Mouse (Mus musculus) kidney, embryonic 14.5 days (tissue): ENCODE results near the gene 1700123O20Rik. TPM values are rescaled to one million over a fixed set of nuclear protein-coding genes. Genes with fewer than 3 reads are reported as not detected.

Experiments
- ATAC-seq: fragments of 200-750 bp; cut with Nextera tagmentation; 2 replicates; pipeline ENCODE4 v1.8.0; 2017; ENCODE audit warnings: moderate number of reproducible peaks, mild to moderate bottlenecking, moderate TSS enrichment, moderate library complexity; ENCODE audit not compliant: low FRiP score, low TSS enrichment
- H3K27ac ChIP-seq: fragments of 300-500 bp; sonication (generic); 2 replicates; pipeline ENCODE4 v1.5.1; 2014; ENCODE audit warnings: low read depth, mild to moderate bottlenecking, low read length, moderate library complexity, mixed read lengths
- H3K27me3 ChIP-seq: fragments of 300-500 bp; sonication (generic); 2 replicates; pipeline ENCODE4 v1.6.1; 2014; ENCODE audit warnings: mild to moderate bottlenecking, low read length; ENCODE audit not compliant: control insufficient read depth, insufficient read depth
- H3K36me3 ChIP-seq: fragments of 300-500 bp; sonication (generic); 2 replicates; pipeline ENCODE4 v1.6.1; 2014; ENCODE audit warnings: low read length, mixed read lengths; ENCODE audit not compliant: control insufficient read depth, insufficient read depth
- H3K4me1 ChIP-seq: fragments of 300-500 bp; sonication (generic); 2 replicates; pipeline ENCODE4 v1.6.1; 2014; ENCODE audit warnings: low read length, mixed read lengths; ENCODE audit not compliant: control insufficient read depth, insufficient read depth
- H3K4me2 ChIP-seq: fragments of 300-500 bp; sonication (generic); replicated peaks from 2 replicates; pipeline ENCODE4 v1.6.1; 2014; ENCODE audit warnings: low read depth, mild to moderate bottlenecking, low read length
- H3K4me3 ChIP-seq: fragments of 300-500 bp; sonication (generic); 2 replicates; pipeline ENCODE4 v1.5.1; 2014; ENCODE audit warnings: mild to moderate bottlenecking, low read length
- H3K9ac ChIP-seq: fragments of 300-500 bp; sonication (generic); 2 replicates; pipeline ENCODE4 v1.6.1; 2014; ENCODE audit warnings: low read depth, mild to moderate bottlenecking, low read length, moderate library complexity
- H3K9me3 ChIP-seq: fragments of 300-500 bp; sonication (generic); 2 replicates; pipeline ENCODE4 v1.6.1; 2016; ENCODE audit warnings: low read length; ENCODE audit not compliant: control insufficient read depth
- WGBS: fragments of 180-500 bp; shearing (Covaris S2); extraction: QIAGEN DNeasy Blood & Tissue Kit; methylation state at CpG from one replicate; pipeline ENCODE4 v1.1.7; 2014; 5-methylcytosine and 5-hydroxymethylcytosine counted together
- polyA plus RNA-seq: library from polyadenylated mRNA; unstranded; fragments of >200 nt; fragmentation: Nextera tagmentation; extraction: Ambion mirVana; gene quantifications from 2 replicates; pipeline ENCODE4 v1.2.1, GENCODE M21; 2014

1700123O20Rik gene
- polyA plus RNA-seq, 1 experiment from 2014 or later: 89.8 TPM

GRCm38 (mm10) chr14:54687251-54687650 is 1.2 kb downstream of the 1700123O20Rik start:
- no peaks in the 10 kb centered on the region for H3K27me3 ChIP-seq
- peaks cover 30% of the 10 kb centered on the region for H3K36me3 ChIP-seq
- H3K4me3 ChIP-seq: peak overlapping the region; percentile 93
- H3K9me3 ChIP-seq: no peaks in the 10 kb centered on the region
- WGBS: 4% methylated on average over 8 of the region's 8 CpGs
- peaks cover 23% of the 10 kb centered on the region; the same call in 1 of the 2 replicates for H3K4me1 ChIP-seq
- ATAC-seq: no peak
- H3K4me2 ChIP-seq: peak overlapping the region; percentile 65
- H3K27ac ChIP-seq: peak overlapping the region; percentile 97; the same call in 1 of the 2 replicates
- H3K9ac ChIP-seq: peak overlapping the region; percentile 95

- Histone ChIP-seq H3K4me2 (no peak overlapping the region), H3K36me3 (peaks cover 27% of the 10 kb centered on the region), H3K4me1 (no peaks in the 10 kb centered on the region), H3K27me3 (no peaks in the 10 kb centered on the region), H3K9me3 (no peaks in the 10 kb centered on the region), H3K9ac (no peak overlapping the region), H3K4me3 (no peak overlapping the region), H3K27ac (no peak overlapping the region)
- no peak for ATAC-seq
- WGBS: 81% methylated on average over 6 of the region's 6 CpGs
Measured at GRCm38 (mm10) chr14:54695042-54695441, 9.0 kb downstream of the 1700123O20Rik start.

GRCm38 (mm10) chr14:54696752-54697151 is 10.7 kb downstream of the 1700123O20Rik start:
- 95% methylated on average over 4 of the region's 4 CpGs for WGBS
- no peak overlapping the region for H3K4me2 ChIP-seq
- ATAC-seq: no peak

GRCm38 (mm10) chr14:54698733-54699132 is 12.7 kb downstream of the 1700123O20Rik start, which contains the start of gene Gm29776:
Gene Gm29776, minus strand, starts transcription at chr14:54698833.
- Histone ChIP-seq H3K4me2 (no peak within 1 kb of the TSS), H3K9me3 (no peaks in the 10 kb centered on the region), H3K4me1 (no peaks in the 10 kb centered on the region), H3K4me3 (no peak within 1 kb of the TSS), H3K9ac (no peak within 1 kb of the TSS), H3K27ac (no peak within 1 kb of the TSS), H3K36me3 (peaks cover 3% of the 10 kb centered on the region; the same call in 1 of the 2 replicates), H3K27me3 (no peaks in the 10 kb centered on the region)
- 65% methylated on average over 4 of the region's 4 CpGs for WGBS
- ATAC-seq: no peak

More at GRCm38 (mm10) chr14:54696752-54697151, 10.7 kb downstream of the 1700123O20Rik start:
- Histone ChIP-seq H3K36me3 (peaks cover 16% of the 10 kb centered on the region), H3K9me3 (no peaks in the 10 kb centered on the region), H3K27me3 (no peaks in the 10 kb centered on the region), H3K4me1 (no peaks in the 10 kb centered on the region), H3K4me3 (no peak overlapping the region), H3K9ac (no peak overlapping the region), H3K27ac (no peak overlapping the region)

GRCm38 (mm10) chr14:54699586-54699985 is 13.6 kb downstream of the 1700123O20Rik start:
- H3K4me2 ChIP-seq: no peak overlapping the region
- H3K4me1 ChIP-seq: no peaks in the 10 kb centered on the region
- no peak for ATAC-seq
- H3K9ac ChIP-seq: no peak overlapping the region
- no peak overlapping the region for H3K4me3 ChIP-seq
- WGBS: 34% methylated on average over 3 of the region's 3 CpGs
- no peaks in the 10 kb centered on the region for H3K36me3 ChIP-seq
- H3K27me3 ChIP-seq: no peaks in the 10 kb centered on the region
- no peak overlapping the region for H3K27ac ChIP-seq
- no peaks in the 10 kb centered on the region for H3K9me3 ChIP-seq

- Histone ChIP-seq H3K27me3 (no peaks in the 10 kb centered on the region), H3K4me2 (no peak overlapping the region), H3K27ac (no peak overlapping the region), H3K9me3 (no peaks in the 10 kb centered on the region), H3K9ac (no peak overlapping the region), H3K4me3 (no peak overlapping the region), H3K36me3 (no peaks in the 10 kb centered on the region), H3K4me1 (no peaks in the 10 kb centered on the region)
- WGBS: 13% methylated on average over 6 of the region's 6 CpGs
- peak; percentile 61; the same call in 1 of the 2 replicates for ATAC-seq
Measured at GRCm38 (mm10) chr14:54701298-54701697, 15.3 kb downstream of the 1700123O20Rik start.

GRCm38 (mm10) chr14:54703207-54703606 is 17.2 kb downstream of the 1700123O20Rik start:
- no peaks in the 10 kb centered on the region for H3K27me3 ChIP-seq
- 49% methylated on average over 10 of the region's 10 CpGs for WGBS
- H3K9ac ChIP-seq: no peak overlapping the region
- H3K4me2 ChIP-seq: no peak overlapping the region
- ATAC-seq: no peak
- no peaks in the 10 kb centered on the region for H3K9me3 ChIP-seq
- no peaks in the 10 kb centered on the region for H3K36me3 ChIP-seq
- no peak overlapping the region for H3K4me3 ChIP-seq
- 0 out of 2 replicates have a peak, but pooled peaks cover 3% of the 10 kb centered on the region for H3K4me1 ChIP-seq
- no peak overlapping the region for H3K27ac ChIP-seq

GRCm38 (mm10) chr14:54705844-54706243 is 19.8 kb downstream of the 1700123O20Rik start:
- H3K4me2 ChIP-seq: no peak overlapping the region
- ATAC-seq: no peak
- no peaks in the 10 kb centered on the region for H3K36me3 ChIP-seq
- H3K4me3 ChIP-seq: no peak overlapping the region
- H3K4me1 ChIP-seq: 0 out of 2 replicates have a peak, but pooled peaks cover 3% of the 10 kb centered on the region
- 57% methylated on average over 5 of the region's 5 CpGs for WGBS
- no peaks in the 10 kb centered on the region for H3K27me3 ChIP-seq
- H3K9ac ChIP-seq: no peak overlapping the region
- H3K9me3 ChIP-seq: no peaks in the 10 kb centered on the region
- H3K27ac ChIP-seq: no peak overlapping the region

GRCm38 (mm10) chr14:54706589-54707320 is 20.7 kb downstream of the 1700123O20Rik start:
- WGBS: 56% methylated on average over 17 of the region's 17 CpGs
- 0 out of 2 replicates have a peak, but pooled peaks cover 3% of the 10 kb centered on the region for H3K4me1 ChIP-seq
- H3K36me3 ChIP-seq: no peaks in the 10 kb centered on the region
- no peaks in the 10 kb centered on the region for H3K27me3 ChIP-seq
- H3K9me3 ChIP-seq: no peaks in the 10 kb centered on the region
- ATAC-seq: no peak
- H3K4me2 ChIP-seq: no peak overlapping the region
- H3K9ac ChIP-seq: no peak overlapping the region
- no peak overlapping the region for H3K4me3 ChIP-seq
- H3K27ac ChIP-seq: no peak overlapping the region
